Mouse (Mus musculus): ENCODE measurements around the gene Higd1a.

Gene Higd1a

GRCm38 (mm10) chr9:121858153-121858488, at the start of gene Higd1a:
Gene Higd1a (minus strand): TSS chr9:121858362.
- in situ Hi-C loops (cut with MboI, MseI) = loop anchor here (10.0 kb wide), 1 partner anchor 377 kb away; no protein-coding TSS in a partner anchor

- in situ Hi-C loops (cut with MboI, MseI) = no loop called here
Measured at GRCm38 (mm10) chr9:121907356-121908070, 49.4 kb upstream of the Higd1a start.

- in situ Hi-C loops (cut with MboI, MseI) = no loop called here
Measured at GRCm38 (mm10) chr9:121906456-121906855, 48.3 kb upstream of the Higd1a start.

- in situ Hi-C loops (cut with MboI, MseI) = no loop called here
Measured at GRCm38 (mm10) chr9:121905556-121906185, 47.5 kb upstream of the Higd1a start.

- in situ Hi-C loops (cut with MboI, MseI) = no loop called here
Measured at GRCm38 (mm10) chr9:121904946-121905345, 46.8 kb upstream of the Higd1a start.

- in situ Hi-C loops (cut with MboI, MseI) = no loop called here
Measured at GRCm38 (mm10) chr9:121904319-121904718, 46.2 kb upstream of the Higd1a start.

- in situ Hi-C loops (cut with MboI, MseI) = no loop called here
Measured at GRCm38 (mm10) chr9:121903476-121904305, 45.5 kb upstream of the Higd1a start.

- in situ Hi-C loops (cut with MboI, MseI) = no loop called here
Measured at GRCm38 (mm10) chr9:121901710-121902700, 43.8 kb upstream of the Higd1a start.

- in situ Hi-C loops (cut with MboI, MseI) = no loop called here
Measured at GRCm38 (mm10) chr9:121900282-121900855, 42.2 kb upstream of the Higd1a start.

- in situ Hi-C loops (cut with MboI, MseI) = no loop called here
Measured at GRCm38 (mm10) chr9:121899306-121899705, 41.1 kb upstream of the Higd1a start.

GRCm38 (mm10) chr9:121898245-121898644, 40.1 kb upstream of the Higd1a start, which contains the start of gene Ackr2:
Gene Ackr2 (plus strand): TSS chr9:121898355.
- in situ Hi-C loops (cut with MboI, MseI) = no loop called here

GRCm38 (mm10) chr9:121896820-121897219, 38.7 kb upstream of the Higd1a start:
- in situ Hi-C loops (cut with MboI, MseI) = no loop called here

- in situ Hi-C loops (cut with MboI, MseI) = no loop called here
Measured at GRCm38 (mm10) chr9:121895392-121895993, 37.3 kb upstream of the Higd1a start.

- in situ Hi-C loops (cut with MboI, MseI) = no loop called here
Measured at GRCm38 (mm10) chr9:121894447-121894846, 36.3 kb upstream of the Higd1a start.

GRCm38 (mm10) chr9:121892057-121892687, 34.0 kb upstream of the Higd1a start:
- in situ Hi-C loops (cut with MboI, MseI) = no loop called here

GRCm38 (mm10) chr9:121891301-121891700, 33.1 kb upstream of the Higd1a start:
- in situ Hi-C loops (cut with MboI, MseI) = no loop called here

GRCm38 (mm10) chr9:121890441-121890941, 32.3 kb upstream of the Higd1a start:
- in situ Hi-C loops (cut with MboI, MseI) = no loop called here

- in situ Hi-C loops (cut with MboI, MseI) = no loop called here
Measured at GRCm38 (mm10) chr9:121889927-121890440, 31.8 kb upstream of the Higd1a start.

- in situ Hi-C loops (cut with MboI, MseI) = loop anchor here (5.0 kb wide), 1 partner anchor 105 kb away; no protein-coding TSS in a partner anchor
Measured at GRCm38 (mm10) chr9:121882015-121882457, 23.9 kb upstream of the Higd1a start.

Data from T-helper 1 cell (primary cell).